Mouse (Mus musculus) limb, embryonic 14.5 days (tissue): Measurements from ENCODE around the gene Dpy19l1. TPM values are rescaled to one million over a fixed set of nuclear protein-coding genes. Genes with fewer than 3 reads are reported as not detected.

Experiments used
- ATAC-seq: fragments of 200-750 bp; cut with Nextera tagmentation; 2 replicates; pipeline ENCODE4 v1.8.0; 2017; ENCODE audit warnings: low read depth, moderate number of reproducible peaks, moderate TSS enrichment; ENCODE audit not compliant: low FRiP score
- DNase-seq: peaks from one replicate; pipeline ENCODE4 v3.0.0-alpha.2; 2015; ENCODE audit warnings: low spot score
- H3K27ac ChIP-seq: fragments of 300-500 bp; sonication (generic); replicated peaks from 2 replicates; pipeline ENCODE4 v1.5.1; 2014; ENCODE audit warnings: low read depth, mild to moderate bottlenecking, low read length, moderate library complexity, mixed read lengths
- H3K27me3 ChIP-seq: fragments of 300-500 bp; sonication (generic); 2 replicates; pipeline ENCODE4 v1.6.1; 2014; ENCODE audit warnings: low read length, mixed read lengths; ENCODE audit not compliant: control insufficient read depth, insufficient read depth
- H3K36me3 ChIP-seq: fragments of 300-500 bp; sonication (generic); 2 replicates; pipeline ENCODE4 v1.6.1; 2014; ENCODE audit warnings: mild to moderate bottlenecking, low read length, moderate library complexity, mixed read lengths; ENCODE audit not compliant: control insufficient read depth, insufficient read depth
- H3K4me1 ChIP-seq: fragments of 300-500 bp; sonication (generic); 2 replicates; pipeline ENCODE4 v1.6.1; 2014; ENCODE audit warnings: antibody characterized with exemption, low read length, mixed read lengths; ENCODE audit not compliant: control insufficient read depth, insufficient read depth
- H3K4me2 ChIP-seq: fragments of 300-500 bp; sonication (generic); replicated peaks from 2 replicates; pipeline ENCODE4 v1.6.1; 2014; ENCODE audit warnings: low read depth, mild to moderate bottlenecking, low read length, moderate library complexity; ENCODE audit not compliant: severe bottlenecking
- H3K4me3 ChIP-seq: fragments of 300-500 bp; sonication (generic); replicated peaks from 2 replicates; pipeline ENCODE4 v1.5.1; 2014; ENCODE audit warnings: low read length
- H3K9ac ChIP-seq: fragments of 300-500 bp; sonication (generic); 2 replicates; pipeline ENCODE4 v1.6.1; 2014; ENCODE audit warnings: mild to moderate bottlenecking, low read depth, low read length, moderate library complexity; ENCODE audit not compliant: severe bottlenecking
- H3K9me3 ChIP-seq: fragments of 300-500 bp; sonication (generic); 2 replicates; pipeline ENCODE4 v1.6.1; 2016; ENCODE audit warnings: low read length; ENCODE audit not compliant: control insufficient read depth
- POLR2A ChIP-seq: fragments of 200-500 bp; IDR thresholded peaks from 2 replicates; pipeline ENCODE4 v1.8.0; 2012; ENCODE audit warnings: inconsistent platforms, mild to moderate bottlenecking, moderate library complexity, borderline replicate concordance; ENCODE audit not compliant: insufficient read depth, insufficient read length; ENCODE audit errors: extremely low read depth
- WGBS: fragments of 180-500 bp; shearing (Covaris S2); extraction: QIAGEN DNeasy Blood & Tissue Kit; methylation state at CpG from one replicate; pipeline ENCODE4 v1.1.7; 2014; 5-methylcytosine and 5-hydroxymethylcytosine counted together
- polyA plus RNA-seq, 2 experiments: library from polyadenylated mRNA; depleted of rRNA in 1 of 2; stranded (reverse) in 1 of 2; unstranded in 1 of 2; fragments of >200 nt; fragmentation: Nextera tagmentation in 1 of 2; extraction: Ambion mirVana in 1 of 2; gene quantifications; 2 replicates each; pipeline versions ENCODE4 v1.2.1 to v1.2.3; 2012 to 2014

Dpy19l1 gene
- polyA plus RNA-seq, 2 experiments: 25.5 to 41.3 TPM

- Histone ChIP-seq H3K9ac (no peak overlapping the region), H3K4me3 (no peak overlapping the region), H3K27me3 (no peaks in the 10 kb centered on the region), H3K4me1 (no peaks in the 10 kb centered on the region), H3K27ac (no peak overlapping the region), H3K9me3 (no peaks in the 10 kb centered on the region), H3K4me2 (no peak overlapping the region), H3K36me3 (no peaks in the 10 kb centered on the region)
- no peak for DNase-seq
- 93% methylated on average over 6 of the region's 6 CpGs for WGBS
- no peak for ATAC-seq
- no peak for TF ChIP-seq POLR2A
Observed at GRCm38 (mm10) chr9:24488425-24489104, 14.4 kb downstream of the Dpy19l1 start.

GRCm38 (mm10) chr9:24482375-24482774, 20.6 kb downstream of the Dpy19l1 start:
- no peak overlapping the region for H3K4me3 ChIP-seq
- H3K4me2 ChIP-seq: no peak overlapping the region
- H3K27me3 ChIP-seq: no peaks in the 10 kb centered on the region
- TF ChIP-seq POLR2A: no peak
- H3K36me3 ChIP-seq: no peaks in the 10 kb centered on the region
- H3K27ac ChIP-seq: no peak overlapping the region
- no peaks in the 10 kb centered on the region for H3K9me3 ChIP-seq
- ATAC-seq: no peak
- H3K9ac ChIP-seq: no peak overlapping the region
- DNase-seq: no peak
- 82% methylated on average over 5 of the region's 5 CpGs for WGBS
- H3K4me1 ChIP-seq: no peaks in the 10 kb centered on the region

GRCm38 (mm10) chr9:24477251-24477650, 25.7 kb downstream of the Dpy19l1 start:
- no peak overlapping the region for H3K27ac ChIP-seq
- DNase-seq (no peak), ATAC-seq (no peak)
- no peaks in the 10 kb centered on the region for H3K9me3 ChIP-seq
- no peak overlapping the region for H3K4me3 ChIP-seq
- no peaks in the 10 kb centered on the region for H3K27me3 ChIP-seq
- H3K4me1 ChIP-seq: no peaks in the 10 kb centered on the region
- H3K36me3 ChIP-seq: no peaks in the 10 kb centered on the region; the same call in 1 of the 2 replicates
- no peak overlapping the region for H3K4me2 ChIP-seq
- TF ChIP-seq POLR2A: no peak
- 82% methylated on average over 2 of the region's 2 CpGs for WGBS
- no peak overlapping the region for H3K9ac ChIP-seq

GRCm38 (mm10) chr9:24473824-24474223, 29.1 kb downstream of the Dpy19l1 start:
- Histone ChIP-seq H3K4me2 (no peak overlapping the region), H3K4me1 (no peaks in the 10 kb centered on the region), H3K4me3 (no peak overlapping the region), H3K9ac (no peak overlapping the region), H3K27me3 (no peaks in the 10 kb centered on the region), H3K27ac (no peak overlapping the region), H3K36me3 (no peaks in the 10 kb centered on the region; the same call in 1 of the 2 replicates), H3K9me3 (no peaks in the 10 kb centered on the region)
- WGBS: 78% methylated on average over 7 of the region's 7 CpGs
- TF ChIP-seq POLR2A: no peak
- no peak for ATAC-seq
- no peak for DNase-seq

GRCm38 (mm10) chr9:24472514-24472913, 30.4 kb downstream of the Dpy19l1 start:
- 80% methylated on average over 3 of the region's 3 CpGs for WGBS
- TF ChIP-seq POLR2A: no peak
- H3K4me3 ChIP-seq: no peak overlapping the region
- H3K4me2 ChIP-seq: no peak overlapping the region
- no peaks in the 10 kb centered on the region for H3K9me3 ChIP-seq
- H3K4me1 ChIP-seq: no peaks in the 10 kb centered on the region
- no peak overlapping the region for H3K9ac ChIP-seq
- no peak for ATAC-seq
- H3K36me3 ChIP-seq: no peaks in the 10 kb centered on the region; the same call in 1 of the 2 replicates
- DNase-seq: no peak
- H3K27me3 ChIP-seq: no peaks in the 10 kb centered on the region
- H3K27ac ChIP-seq: no peak overlapping the region
